ENCODE assay signal across 8 mouse cellular contexts in genomic region chr6:139391307-139391706, GRCm38 (mm10).
DNase-seq lines count a peak whose midpoint lies in the region; TF ChIP-seq lines count a peak whose summit lies in the region.

No protein-coding gene starts in this region.

- intact Hi-C loops in left cerebral cortex, postnatal 36 days (cut with DNase I), result no loop called here

- H3K4me3 ChIP-seq in cerebellum, adult 2 months (replicated peaks; ENCODE audit: insufficient read depth, low read depth, low read length), result no peak overlapping the region
- no peak overlapping the region for H3K4me3 ChIP-seq in cortical plate, adult 2 months (ENCODE audit: insufficient read depth, low read length)

- no peaks in the 10 kb centered on the region for H3K27me3 ChIP-seq in cerebellum, adult 2 months (ENCODE audit: control insufficient read depth, insufficient read depth, low read length)

- no peak for TF ChIP-seq POLR2A in cerebellum, adult 2 months (IDR thresholded peaks at IDR 0.05; ENCODE audit: borderline replicate concordance, insufficient read depth, low read length)
- TF ChIP-seq POLR2A in cortical plate, adult 2 months (IDR thresholded peaks at IDR 0.05; ENCODE audit: extremely low read depth, insufficient read depth, low read length), result no peak

- DNase-seq in cerebellum, adult 2 months, result peak in 1 of 2 experiments; percentile 8
- no peak for DNase-seq in cerebellum, adult 11-12 months
- DNase-seq in 3T3-L1 (ENCODE audit: low read depth, low spot score), result peak; percentile 9
- peak; percentile 14 for DNase-seq in heart, postnatal 4 days
- DNase-seq in left cerebral cortex, postnatal 36 days (ENCODE audit: low spot score in 2 of 2), result peak; percentile 46 to 47
- peak; percentile 60 to 67 for DNase-seq in right cerebral cortex, adult 2 months (ENCODE audit: low spot score in 2 of 2)
- DNase-seq in thymus, adult 18-20 months, result no peak

- H3K4me1 ChIP-seq in cerebellum, adult 2 months (ENCODE audit: control insufficient read depth, insufficient read depth, low read length), result no peaks in the 10 kb centered on the region
- no peaks in the 10 kb centered on the region for H3K4me1 ChIP-seq in cortical plate, adult 2 months (ENCODE audit: control insufficient read depth, insufficient read depth, low read length)

- 8% methylated on average over 13 of the region's 13 CpGs for WGBS in cerebellum, adult 2 months

- TF ChIP-seq CTCF in cerebellum, adult 2 months (IDR thresholded peaks at IDR 0.05; ENCODE audit: borderline replicate concordance, insufficient read depth, low read depth, low read length), result peak; percentile 49
- peak; percentile 87 for TF ChIP-seq CTCF in cortical plate, adult 2 months (IDR thresholded peaks at IDR 0.05; ENCODE audit: extremely low read depth, insufficient read depth, low read length)

- no peak overlapping the region for H3K27ac ChIP-seq in cerebellum, adult 2 months (ENCODE audit: insufficient read depth, low read length)
- H3K27ac ChIP-seq in cortical plate, adult 2 months (ENCODE audit: insufficient read depth, low read length), result no peak overlapping the region

Comparison
In these comparisons a context has a peak if more than half of its experiments do, and no peak if none do; other contexts are left out.
1. DNase-seq: peak in 3T3-L1 (single experiment), heart, postnatal 4 days (single experiment), left cerebral cortex, postnatal 36 days (2 of 2) and right cerebral cortex, adult 2 months (2 of 2); none in cerebellum, adult 11-12 months (single experiment) and thymus, adult 18-20 months (0 of 2).